Mouse (Mus musculus): ENCODE measurements around the gene Aspscr1.

Aspscr1 gene

DNA sequence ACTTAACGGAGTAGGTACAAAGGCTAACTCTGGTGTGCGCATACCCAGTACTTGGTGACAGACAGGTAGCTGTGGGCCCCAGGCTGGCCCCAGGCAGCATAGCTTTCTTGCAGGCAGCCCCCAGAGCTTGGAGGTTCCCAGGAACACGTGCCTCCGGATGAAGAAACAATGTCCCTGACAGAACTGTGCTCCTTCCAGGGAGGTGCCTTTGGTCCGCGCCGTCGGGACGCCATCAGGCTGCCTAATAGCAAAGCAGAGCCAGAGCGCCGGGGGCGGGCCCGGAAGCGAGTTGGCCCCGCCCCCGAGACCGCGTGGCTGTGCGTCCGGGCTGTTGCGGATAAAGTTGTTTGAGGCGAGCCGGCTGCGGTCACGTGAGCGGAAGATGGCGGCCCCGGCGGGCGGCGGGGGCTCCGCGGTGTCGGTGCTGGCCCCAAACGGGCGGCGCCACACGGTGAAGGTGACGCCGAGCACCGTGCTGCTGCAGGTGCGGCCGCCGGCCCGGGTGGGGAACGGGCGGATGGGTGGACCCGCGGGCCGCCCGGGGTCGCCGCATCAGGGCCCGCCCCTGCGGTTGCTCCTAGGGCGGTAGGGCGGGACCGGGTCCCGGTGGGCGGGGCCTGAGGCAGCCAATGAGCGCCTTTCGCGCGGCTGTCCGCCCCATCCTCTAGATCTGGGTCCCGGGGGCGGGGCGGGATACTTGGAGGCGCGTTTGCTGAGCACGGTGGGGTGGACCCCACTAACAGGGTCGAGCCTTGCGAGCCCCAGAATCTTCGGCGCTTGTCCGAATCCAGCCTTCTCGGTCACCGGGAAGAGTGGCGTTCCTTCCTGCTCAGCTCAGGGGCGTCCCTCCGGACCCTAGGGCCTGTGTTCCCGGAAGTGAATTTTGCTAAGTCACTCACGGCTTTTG is at the start of gene Aspscr1:
Gene Aspscr1 (plus strand): TSS at position 287 of the 907 bp plus-strand sequence.
- peak; percentile 94 for DNase-seq (ENCODE audit: low read depth)

DNA sequence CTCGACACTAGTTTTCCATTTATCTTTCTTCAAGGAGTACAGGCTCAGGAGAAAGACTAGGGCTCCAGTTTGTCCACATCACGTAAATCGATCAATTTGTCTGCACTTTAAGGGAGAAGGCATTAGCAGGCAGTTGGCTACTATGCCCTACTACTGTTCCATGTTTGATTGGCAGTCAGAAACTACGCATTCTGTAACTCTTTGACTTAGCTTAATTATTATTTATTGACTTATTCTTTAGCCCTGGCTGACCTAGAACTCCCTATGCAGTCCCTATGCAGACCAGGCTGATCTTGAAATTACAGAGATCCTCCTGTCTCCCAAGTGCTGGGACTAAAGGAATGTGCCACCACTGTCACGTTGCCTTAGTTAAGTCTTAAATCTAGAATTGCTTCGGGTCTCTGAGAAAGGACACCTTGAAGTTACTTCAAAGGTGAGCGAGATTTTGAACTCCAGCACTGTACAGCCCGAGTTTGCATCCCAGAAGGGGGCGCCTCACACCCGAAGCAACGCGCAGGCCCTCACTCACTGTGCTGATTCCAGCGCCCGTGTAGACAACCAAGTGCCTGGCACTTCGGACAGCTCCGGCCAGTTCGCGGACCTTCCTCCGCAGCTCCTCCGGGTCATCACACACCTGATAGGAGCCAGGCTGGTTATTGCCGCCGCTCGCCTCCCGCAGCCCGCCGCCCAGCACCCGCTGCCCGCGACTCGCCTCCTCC is 48.7 kb upstream of the Aspscr1 start:
- DNase-seq (ENCODE audit: low read depth), result peak; percentile 63

- peak; percentile 78 for DNase-seq (ENCODE audit: low read depth)
These were observed 48.1 kb upstream of the Aspscr1 start for GRCm38 (mm10) chr11:120624680-120625111.

DNA sequence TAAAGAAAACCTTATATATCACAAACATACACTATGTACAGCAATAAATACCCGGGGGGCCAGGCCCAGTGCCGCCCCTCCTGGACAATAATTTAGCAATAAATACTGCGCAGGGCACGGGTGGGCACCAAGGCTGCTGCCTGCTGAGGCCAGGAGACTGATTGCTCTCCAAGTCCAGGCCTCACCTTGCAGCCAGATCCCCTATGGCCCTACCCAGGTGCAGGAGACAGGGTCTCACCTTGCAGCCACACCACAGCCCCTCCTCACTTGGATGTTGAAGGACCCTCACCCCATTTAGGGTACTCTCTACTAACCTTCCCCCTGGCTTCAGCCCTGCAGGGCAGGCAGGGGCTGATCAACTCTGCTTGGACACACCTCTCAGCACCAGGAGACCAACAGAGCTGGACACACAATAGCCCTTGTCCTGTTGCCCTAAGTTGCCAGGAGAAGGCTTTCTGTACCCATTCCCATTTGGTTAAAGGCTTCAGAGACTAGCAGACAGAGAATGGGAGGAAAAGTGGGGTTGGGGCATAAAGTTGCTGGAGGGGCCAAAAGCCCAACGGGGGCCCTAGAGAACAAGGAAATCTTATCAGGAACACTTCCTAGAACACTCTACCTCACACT is 47.5 kb upstream of the Aspscr1 start, which contains the start of gene Sirt7:
Gene Sirt7 (minus strand): TSS at position 89 of the 624 bp plus-strand sequence.
- no peak for DNase-seq (ENCODE audit: low read depth)

- no peak for DNase-seq (ENCODE audit: low read depth)
These were observed 45.8 kb upstream of the Aspscr1 start for GRCm38 (mm10) chr11:120626785-120627467.

DNA sequence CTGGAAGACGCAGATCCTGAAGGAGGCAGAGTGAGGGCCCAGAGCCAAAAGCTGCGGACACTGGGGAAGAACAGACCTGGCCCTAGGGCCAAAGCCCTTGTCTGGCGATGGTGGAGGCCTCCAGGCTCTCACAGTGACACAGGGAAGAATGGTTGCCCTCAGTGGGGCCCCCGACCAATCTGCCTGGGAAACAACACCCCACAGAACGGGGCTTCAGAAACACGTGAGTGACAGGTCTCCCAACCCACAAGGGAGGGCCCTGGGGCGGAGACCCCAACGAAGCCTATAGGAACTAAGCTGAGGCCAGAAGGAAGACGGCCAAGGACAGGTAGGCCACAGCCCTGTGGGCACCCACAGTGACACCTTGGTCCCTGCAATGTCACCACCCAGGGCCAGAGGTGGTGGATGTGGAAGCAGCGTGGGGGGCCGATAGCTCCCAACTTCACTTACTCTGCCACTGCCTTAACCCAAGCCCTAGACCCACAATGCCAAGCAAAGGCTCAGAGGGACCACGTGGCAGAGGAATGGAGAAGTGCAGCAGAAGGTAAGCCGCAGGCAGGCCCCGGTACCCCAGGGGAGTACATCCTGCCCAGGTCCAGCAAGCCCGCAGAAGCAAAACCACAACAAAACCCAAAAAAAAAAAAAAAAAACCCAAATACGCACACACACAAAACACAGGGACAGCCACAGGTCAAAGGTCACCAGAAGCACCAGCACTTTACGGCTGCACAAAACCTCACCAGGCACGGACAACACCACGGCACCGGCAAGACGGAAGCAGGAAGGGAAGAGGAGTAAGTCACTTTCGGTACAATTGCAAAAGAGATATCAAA is 45.1 kb upstream of the Aspscr1 start:
- DNase-seq (ENCODE audit: low read depth), result no peak

GRCm38 (mm10) chr11:120628601-120629340 is 44.0 kb upstream of the Aspscr1 start:
- DNase-seq (ENCODE audit: low read depth), result no peak

DNA sequence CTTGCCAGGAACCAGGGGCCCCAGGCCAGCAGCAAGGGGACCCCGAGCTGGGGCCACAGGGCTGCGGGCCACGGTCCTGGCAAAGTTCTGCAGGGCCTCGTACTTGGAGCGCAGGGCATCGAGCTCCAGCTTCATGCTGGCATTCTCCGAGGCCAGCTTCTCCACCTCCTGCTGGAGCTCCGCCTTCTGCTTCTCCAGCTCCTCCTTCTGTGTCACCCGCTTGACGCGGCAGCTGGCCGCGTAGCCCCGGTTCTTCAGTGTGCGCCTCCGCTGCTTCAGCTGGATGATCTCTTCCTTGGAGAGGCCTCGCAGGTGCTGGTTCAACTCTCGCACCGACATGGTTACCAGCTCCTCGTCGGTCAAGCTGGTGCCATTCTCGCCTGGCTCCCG is 43.4 kb upstream of the Aspscr1 start:
- no peak for DNase-seq (ENCODE audit: low read depth)

GRCm38 (mm10) chr11:120629911-120630310 is 42.9 kb upstream of the Aspscr1 start:
- no peak for DNase-seq (ENCODE audit: low read depth)

- DNase-seq (ENCODE audit: low read depth), result no peak
These were observed 42.3 kb upstream of the Aspscr1 start for GRCm38 (mm10) chr11:120630401-120630871.

DNA sequence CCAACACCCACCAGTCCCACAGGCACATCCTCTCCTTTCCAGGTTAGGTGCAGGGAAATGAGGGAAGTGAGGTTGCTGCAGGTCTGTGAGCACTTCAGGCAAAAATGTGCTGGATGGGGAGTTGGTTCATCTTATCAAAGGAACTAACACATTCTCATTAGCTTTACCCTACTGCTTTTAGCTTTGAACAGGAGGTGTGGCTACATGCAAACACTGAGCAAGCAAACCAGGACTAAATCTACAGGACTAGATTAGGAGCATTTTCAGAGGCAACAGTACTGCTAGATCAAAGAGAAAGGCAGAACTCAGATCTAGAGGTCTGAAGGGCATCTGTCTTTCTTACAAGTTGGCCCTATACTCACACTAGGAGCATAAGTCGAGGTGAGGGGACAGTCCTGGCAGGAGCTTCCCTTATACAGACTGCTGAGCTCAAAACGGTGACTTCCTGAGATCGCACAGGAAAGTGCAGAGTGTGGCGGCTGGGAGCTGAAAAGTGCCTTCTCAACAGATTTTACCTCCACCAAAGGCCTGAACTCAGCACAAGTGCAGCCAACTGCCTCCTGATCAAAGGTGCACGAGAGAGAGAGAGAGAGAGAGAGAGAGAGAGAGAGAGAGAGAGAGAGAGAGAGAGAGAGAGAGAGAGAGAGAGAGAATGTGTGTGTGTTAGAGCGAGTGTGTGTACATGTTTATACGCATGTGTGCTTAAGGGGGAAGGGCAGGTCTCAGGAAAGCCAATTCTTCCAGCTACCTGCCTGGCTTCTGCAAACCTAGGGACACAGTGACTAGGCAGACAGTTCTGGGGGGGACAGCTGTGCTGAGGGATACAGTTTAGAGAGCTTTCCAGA is 41.7 kb upstream of the Aspscr1 start:
- DNase-seq (ENCODE audit: low read depth), result no peak

DNA sequence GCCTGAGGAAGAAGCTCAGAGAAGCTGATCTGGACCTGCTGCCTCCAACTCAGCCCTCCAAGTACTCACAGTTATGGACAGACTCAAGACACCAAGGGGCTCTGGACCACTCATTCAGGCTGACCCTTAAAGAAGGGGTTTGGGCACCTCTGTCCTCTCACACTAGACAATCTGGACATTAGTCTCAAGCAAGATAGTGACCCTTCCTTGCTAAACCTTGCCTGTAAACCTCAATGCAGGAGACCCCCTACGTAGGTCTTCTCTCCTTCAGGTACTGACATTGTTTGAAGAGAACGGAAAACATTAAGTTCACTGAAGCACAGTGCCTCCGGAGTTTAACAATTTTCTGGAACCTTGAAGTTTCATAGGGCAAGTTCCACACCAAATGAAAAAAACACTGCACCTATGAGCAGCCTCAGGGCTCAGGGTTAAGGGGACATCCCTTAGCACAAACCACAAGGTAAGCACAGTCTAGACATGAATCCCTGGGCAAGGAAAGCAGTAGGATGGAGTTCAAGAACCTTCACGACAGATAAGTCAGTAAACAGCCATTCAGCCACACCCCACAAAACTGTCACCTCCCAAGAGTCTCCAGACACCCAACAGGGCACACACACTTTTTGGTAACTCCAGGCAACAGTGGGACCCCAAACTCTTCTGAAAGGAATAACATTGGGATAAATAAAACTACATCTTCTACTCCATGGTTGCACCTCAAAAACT is 40.9 kb upstream of the Aspscr1 start:
- peak; percentile 66 for DNase-seq (ENCODE audit: low read depth)

- DNase-seq (ENCODE audit: low read depth), result no peak
These were observed 39.9 kb upstream of the Aspscr1 start for GRCm38 (mm10) chr11:120632559-120633519.

DNA sequence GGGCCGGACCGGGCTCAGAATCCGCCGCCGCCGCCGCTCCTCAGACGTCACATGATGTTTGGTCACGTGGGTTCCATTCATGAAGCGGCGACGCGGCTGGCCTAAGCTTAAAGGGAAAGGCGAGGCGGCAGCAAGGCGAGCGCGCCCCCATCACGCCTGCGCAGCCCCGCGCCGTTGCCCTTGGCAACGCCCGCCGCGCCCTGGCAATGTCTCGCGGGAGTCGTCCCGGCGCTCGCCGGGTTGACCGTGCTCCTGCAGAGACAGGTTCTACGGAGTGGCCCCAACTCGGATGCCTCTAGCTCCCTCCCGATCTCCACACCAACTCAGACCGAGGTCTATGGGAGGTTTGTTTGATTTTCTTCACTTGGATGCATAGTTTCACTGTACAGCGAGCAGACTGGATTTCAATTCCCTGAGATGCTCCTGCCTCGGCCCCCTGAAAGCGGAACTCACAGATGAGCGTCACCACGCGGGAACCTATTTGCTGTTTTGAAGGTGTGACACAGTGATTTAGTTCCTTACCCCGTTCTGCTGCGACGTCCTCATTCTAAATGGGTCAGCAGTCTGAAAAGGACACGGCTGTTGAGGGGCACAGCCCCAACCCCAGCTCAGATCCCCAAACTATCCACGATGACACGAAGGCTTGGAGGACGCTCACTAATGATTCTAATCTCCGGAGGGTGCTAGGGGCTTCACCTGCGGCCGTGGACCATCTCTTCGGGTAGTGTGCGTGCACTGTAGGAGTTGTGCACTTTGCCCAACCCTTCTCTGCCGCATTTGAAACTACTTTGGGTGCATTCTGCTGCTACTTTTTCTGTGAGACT is 39.0 kb upstream of the Aspscr1 start, which contains the start of gene Mafg:
Gene Mafg (minus strand): TSS at position 81 of the 824 bp plus-strand sequence.
- peak; percentile 90 for DNase-seq (ENCODE audit: low read depth)

DNA sequence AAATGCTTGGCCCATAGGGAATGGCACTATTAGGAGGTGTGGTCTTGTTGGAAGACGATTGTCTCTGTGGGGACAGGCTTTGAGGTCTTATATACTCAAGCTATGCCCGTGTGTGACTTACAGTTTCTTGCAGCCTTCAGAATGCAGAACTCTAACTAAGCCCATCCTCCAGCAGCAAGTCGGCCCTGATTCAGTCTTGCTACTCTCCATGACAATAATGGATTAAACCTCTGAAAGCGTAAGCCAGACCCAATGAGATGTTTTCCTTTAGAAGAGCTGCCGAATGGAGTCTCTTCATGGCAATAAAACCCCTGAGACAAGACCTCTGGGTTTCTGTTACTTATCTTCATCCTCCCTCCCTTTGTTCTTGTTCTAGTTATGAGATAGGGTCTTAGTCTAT is 38.0 kb upstream of the Aspscr1 start:
- DNase-seq (ENCODE audit: low read depth), result no peak

DNA sequence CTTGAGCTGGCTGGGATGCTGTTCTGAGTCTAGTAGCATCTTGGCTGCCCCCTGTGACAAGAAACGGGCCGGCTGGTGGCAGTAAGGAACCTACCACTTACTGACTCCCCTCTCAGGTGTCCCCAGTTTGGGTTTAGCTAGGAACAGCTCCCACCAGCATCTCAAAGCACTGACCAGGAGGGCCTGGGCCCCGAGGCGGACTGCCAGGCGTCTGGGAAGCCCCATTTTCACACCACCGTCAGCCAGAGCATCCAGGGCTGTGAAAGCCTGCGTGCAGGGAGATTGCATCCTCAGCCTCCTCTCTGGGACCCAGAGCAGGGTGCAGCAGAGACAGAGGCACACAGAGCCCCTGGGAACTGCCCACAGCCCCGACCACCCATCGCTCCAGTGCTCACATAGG is 31.5 kb upstream of the Aspscr1 start:
- DNase-seq (ENCODE audit: low read depth), result no peak

Data from c-Kit-positive CD71-positive TER-119-negative erythroid progenitor cells, embryonic 14.5 days (primary cell).